Mouse (Mus musculus) left cerebral cortex, postnatal 25 days (tissue): ENCODE data around the gene Lcp2. TPM values are rescaled to one million over a fixed set of nuclear protein-coding genes. Genes with fewer than 3 reads are reported as not detected.

Experiments used
- DNase-seq, 2 experiments: peaks; one replicate each; pipeline ENCODE4 v3.0.0; 2022; ENCODE audit warnings: low spot score in 2 of 2, mixed read lengths in 1 of 2
- intact Hi-C: fragments of 180-260 bp; cut with DNase I; formaldehyde crosslinking; loops from one replicate; pipeline ENCODE4 v1.15.1; 2025
- total RNA-seq, 2 experiments: library from RNA; stranded (reverse); gene quantifications; 2 replicates each; pipeline ENCODE4 v1.2.3; 2021

Lcp2 gene
- 1 to 10 TPM; 3.2 to 5.0 TPM for total RNA-seq

DNA sequence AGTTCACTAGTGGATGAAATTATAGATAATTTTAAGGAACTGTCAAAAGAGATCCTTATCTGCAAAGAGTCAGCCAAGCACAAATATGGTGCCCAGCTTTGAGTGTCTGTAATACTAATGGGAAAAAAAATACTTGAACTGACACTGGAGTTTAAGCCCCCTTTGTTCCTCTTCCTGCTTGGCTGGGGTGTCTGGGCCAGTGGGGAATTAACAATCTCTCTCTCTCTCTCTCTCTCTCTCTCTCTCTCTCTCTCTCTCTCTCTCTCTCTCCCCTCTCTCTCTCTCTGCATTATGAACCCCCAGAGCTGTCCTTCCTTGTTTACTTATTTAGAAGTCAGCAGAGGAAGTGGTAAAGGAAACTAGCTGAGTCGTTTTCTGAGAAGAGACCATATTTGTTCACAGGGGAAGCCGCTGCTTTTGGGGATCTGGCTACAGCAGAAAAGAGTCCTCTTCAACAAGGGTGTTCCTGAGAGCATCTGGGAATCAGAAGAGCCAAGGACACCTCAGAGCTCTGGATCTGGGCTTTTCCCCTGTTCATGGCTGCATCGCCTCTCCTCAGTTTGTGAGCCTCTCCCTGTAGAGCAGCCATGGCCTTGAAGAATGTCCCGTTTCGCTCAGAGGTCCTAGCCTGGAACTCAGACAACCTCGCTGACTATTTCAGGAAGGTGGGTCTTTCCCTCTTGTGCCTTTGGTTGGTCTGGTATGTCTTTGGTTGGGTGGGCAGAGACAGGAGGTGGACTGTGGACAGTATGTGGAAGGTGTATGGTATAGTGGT is at the start of gene Lcp2:
Lcp2 (plus strand) TSS at position 154 of the 775 bp plus-strand sequence.
- no peak for DNase-seq
- intact Hi-C loops: no loop called here

DNA sequence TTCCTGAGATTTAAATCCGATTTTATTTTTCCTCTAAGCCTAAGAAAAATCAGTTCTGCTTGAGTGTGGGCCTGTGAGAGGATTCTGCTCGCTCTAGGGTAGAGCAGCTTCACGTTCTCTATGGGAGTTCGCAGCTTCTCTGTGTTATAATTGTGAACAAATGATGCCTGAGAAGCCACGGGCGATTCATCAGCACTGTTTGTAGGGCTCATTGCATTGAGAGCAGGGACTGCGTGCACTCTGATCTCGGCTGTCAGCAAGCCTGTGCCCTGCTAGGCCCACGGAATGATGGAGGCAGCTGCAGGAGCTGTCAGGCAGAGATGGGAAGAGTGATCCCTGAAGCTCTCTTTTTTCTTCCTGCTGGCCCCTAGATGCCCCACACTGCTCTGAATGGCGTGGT is 48.5 kb upstream of the Lcp2 start:
- intact Hi-C loops: no loop called here
- no peak for DNase-seq

DNA sequence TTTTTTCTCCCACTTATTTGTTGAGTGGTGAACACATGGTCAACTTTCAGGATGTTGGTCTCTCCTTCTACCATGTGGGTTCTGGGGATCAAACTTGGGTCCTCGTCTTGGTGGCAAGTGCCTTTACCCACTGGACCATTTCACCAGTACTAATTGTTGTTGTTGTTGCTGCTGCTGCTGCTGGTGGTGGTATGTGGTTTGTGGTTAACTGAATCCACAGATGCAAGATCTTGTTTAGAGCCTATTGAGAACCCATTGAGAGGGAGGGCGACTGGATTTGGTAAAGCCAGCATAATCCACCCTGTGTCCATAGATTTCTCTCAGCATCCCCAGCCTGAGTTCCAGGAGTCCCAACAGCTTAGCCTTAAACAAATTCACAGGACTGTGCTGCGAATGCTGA is 46.3 kb upstream of the Lcp2 start:
- intact Hi-C loops: loop anchor here (5.0 kb wide), 2 partner anchors 63 to 212 kb away; no protein-coding TSS in a partner anchor
- no peak for DNase-seq

DNA sequence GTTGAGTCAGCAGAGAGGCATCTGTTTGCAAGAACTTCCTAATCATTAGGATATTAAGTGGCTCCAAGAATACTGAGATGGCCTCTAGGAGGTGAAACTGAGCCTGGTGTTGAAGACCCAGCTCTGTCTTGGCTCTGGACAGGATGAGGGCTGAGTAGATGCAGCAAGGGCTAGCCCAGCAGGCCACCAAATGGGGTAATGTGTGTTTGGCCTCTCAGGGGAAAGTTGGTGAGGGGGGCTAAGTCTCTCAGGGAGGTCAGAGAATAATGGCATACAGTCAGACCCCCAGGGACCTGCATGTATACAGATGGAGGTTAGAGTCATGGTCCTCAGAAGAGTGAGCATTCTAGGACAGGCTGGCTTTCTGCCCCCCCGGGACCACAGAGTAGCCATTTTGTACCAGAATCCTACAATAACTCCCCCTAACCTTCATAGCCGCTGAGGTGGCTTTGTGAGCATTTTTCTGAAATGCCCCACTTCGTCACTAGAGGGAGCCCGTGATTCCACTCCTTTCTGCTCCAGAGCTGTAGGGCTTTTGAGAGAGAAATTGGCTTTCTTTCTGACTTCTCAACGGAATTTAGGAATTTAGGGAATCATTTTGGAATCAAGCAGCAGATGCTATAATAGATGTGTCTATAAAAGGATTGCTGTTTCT is 44.7 kb upstream of the Lcp2 start:
- intact Hi-C loops: loop anchor here (2.0 to 5.0 kb wide), 3 partner anchors 65 to 210 kb away; no protein-coding TSS in a partner anchor
- peak; percentile 62 to 65 for DNase-seq

DNA sequence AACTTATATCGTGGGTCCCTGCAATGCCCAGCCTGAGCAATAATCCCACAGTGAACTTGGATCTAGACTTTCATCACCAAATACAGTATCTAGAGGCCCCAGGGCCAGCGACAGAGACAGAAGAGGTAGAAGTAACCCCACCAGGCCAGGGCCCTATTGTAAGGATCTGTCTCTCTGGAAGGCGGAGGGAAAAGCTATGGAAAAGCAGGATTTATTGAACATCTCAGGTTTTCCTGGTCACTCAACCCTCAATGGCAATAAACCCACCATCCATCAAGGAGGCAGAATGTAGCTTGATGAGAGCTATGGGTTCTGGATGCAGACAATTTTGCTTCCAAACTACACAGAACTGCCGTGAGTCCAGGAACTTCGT is 44.1 kb upstream of the Lcp2 start:
- intact Hi-C loops: loop anchor here (2.0 to 5.0 kb wide), 3 partner anchors 65 to 210 kb away; no protein-coding TSS in a partner anchor
- DNase-seq: no peak

DNA sequence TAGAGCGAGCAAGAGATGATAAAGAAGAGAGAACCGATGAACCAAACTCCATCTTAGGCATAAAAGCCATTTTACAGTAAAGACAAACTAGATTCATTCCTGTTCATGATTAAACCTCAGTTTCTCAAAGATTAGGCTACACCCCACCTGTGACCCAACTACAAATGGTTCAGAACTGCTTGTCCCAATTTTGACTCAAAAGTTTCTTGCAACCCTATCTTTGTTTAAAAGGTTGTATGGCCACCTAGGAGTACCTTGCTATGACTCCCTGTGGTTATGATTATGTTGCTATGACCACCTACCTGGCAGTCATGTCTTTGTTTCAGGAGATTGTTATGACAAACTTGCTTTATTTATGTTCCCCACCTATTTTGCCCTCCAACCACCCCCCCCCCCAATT is 39.1 kb upstream of the Lcp2 start:
- intact Hi-C loops: loop anchor here (5.0 kb wide), 2 partner anchors 80 to 275 kb away; no protein-coding TSS in a partner anchor
- no peak for DNase-seq

DNA sequence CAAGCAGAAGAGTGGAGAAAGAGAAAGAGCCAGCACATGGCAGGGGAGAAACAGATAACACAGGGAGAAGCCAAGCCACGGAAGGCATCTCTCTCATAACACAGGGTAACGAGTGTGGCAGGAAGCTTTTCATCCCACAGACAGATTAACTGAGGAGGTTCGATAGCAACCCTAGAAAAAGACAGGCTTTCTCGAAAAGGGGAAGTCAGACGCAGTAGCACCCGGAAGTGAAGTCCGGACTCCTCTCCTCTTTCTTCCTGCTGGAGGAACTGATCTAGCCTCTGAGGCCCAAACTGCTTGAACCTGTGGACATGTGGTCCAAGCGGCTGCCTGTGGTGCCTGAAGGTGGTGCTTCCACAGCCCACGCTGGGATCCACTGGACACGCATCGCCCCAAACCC is 38.5 kb upstream of the Lcp2 start:
- intact Hi-C loops: loop anchor here (5.0 kb wide), 2 partner anchors 81 to 276 kb away; no protein-coding TSS in a partner anchor
- no peak for DNase-seq

DNA sequence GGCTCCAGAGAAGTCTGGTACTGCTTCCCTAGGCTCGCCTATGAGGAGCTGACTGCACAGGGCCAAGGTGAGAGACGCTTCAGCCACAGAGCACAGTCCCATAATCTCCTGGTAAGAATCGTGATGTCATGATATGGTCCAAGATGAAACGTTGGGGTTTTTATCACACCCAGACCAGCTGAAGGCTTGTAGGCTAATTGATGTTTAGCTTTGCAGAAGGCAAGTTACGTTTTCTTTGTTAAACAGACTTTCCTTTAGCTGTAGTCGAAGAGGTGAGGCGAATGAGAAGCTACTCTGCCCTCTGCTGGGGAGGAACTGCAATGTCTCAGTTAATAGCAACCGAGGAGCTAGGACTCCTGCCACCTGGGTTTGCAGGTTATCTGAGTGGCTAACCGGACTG is 38.0 kb upstream of the Lcp2 start:
- intact Hi-C loops: loop anchor here (5.0 kb wide), 2 partner anchors 81 to 276 kb away; no protein-coding TSS in a partner anchor
- DNase-seq: peak; percentile 66 to 74

DNA sequence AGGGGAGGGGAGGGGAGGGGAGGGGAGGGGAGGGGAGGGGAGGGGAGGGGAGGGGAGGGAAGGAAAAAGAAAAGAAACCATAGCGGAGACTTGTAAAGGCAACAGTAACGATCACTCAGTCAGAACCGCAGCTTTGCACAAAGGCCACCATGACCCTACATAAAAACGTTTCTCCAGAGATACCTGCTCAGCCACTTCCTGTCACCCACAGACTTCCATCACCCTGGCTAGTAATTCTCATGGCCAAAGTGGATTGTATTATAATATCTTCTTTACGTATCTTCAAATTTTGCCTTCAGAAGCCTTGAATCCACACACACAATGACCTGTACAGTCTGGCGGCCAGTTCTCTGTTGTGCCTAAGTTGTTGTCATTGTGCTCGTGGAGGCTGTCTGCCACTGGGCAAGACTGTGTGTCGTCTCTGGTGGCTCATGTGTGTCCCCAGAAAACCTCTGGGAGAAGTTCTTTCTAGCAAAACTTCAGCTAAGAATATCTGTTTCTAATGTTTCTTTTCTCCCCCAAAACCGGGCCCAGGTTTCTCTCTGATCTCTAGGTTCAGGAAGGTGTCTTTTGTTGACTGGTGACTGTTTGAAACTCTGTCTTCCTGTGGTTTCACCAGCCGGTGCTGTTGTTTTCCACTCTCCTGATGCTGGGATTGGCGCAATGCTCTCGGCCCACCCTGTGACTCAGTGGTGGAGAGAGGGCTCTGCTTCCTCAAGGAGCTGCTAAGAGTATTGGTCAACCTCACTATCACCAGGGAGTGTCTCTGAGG is 37.2 kb upstream of the Lcp2 start:
- intact Hi-C loops: loop anchor here (5.0 kb wide), 2 partner anchors 82 to 277 kb away; no protein-coding TSS in a partner anchor
- DNase-seq: no peak

DNA sequence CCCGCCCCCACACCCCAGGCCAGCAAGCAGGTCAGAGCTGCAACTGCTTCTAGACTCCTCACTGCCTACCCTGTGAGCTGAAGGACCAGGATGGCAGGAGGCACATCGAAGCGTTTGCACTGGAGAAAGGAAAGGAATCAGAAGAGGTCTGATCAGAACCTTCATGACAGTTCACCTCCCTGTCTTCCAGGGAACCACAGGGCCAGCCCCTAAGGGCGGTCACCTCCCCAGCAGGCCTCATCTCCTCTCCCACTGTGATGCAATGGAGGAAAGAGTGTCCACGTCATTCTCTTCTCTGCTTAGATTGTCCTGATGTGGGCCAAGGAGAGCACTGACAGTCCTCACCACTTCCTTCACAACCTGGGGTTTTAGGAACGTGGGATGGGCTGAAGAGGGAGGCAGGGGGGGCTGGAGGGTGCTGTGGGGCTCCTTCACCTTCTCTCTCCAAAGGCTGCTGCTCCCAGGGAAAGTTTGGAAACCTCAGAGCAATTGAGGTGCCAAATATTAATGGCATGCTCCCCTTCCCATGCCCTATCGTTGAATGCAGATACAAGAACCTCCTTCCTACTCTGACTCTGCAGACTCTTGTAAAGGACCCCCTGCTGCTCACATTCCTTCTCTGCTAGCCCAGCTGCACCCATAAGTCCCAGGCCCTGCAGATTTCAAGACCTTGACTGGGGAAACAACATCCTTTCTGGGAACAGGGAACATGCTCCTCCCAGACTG is 36.4 kb upstream of the Lcp2 start:
- intact Hi-C loops: no loop called here
- no peak for DNase-seq

DNA sequence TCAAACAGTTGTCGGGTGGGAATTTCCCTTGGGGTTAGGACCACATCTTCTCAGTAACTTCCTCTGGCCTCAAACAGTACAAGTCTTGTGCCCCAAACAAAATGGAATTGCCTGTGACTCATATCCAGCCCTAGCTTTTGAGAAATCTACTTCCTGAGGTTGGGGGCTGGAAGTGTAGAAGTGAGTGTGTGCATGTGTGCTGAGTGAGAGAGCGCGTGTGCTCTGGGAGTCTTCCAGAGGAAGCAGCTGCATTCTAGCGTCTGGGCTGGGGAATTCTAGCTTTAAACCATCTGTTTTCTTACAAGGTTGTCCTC is 35.9 kb upstream of the Lcp2 start:
- intact Hi-C loops: no loop called here
- DNase-seq: peak in 1 of 2 experiments; percentile 69

DNA sequence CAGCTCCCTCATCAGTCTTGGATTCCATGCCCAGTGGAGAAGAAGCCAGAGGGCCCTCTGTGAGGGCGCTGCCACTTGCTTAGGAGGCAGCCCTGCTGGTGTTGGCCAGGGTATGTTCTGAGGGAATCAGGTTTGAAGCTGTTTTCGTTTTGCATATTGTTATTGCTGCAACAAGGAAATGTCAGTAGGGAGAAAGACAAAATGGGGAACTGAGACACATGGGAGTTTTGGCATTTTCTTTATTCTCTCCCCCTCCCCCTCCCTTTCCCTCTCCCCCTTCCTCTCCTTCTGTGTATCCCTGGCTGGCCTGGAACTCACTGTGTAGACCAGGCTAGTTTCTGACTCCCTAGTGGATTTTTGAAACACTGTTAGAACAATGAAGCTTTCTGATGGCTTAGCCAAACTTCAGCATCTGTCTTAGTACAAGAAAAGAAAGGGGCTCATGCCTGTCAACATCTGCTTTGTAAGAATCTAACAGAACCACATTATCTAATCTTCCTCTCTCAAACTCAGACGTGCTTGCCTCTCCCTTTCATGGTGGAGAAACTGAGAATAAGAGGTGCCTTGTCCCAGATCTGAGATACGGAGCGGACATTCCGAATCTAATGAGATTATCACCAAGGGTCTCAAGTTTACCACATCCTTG is 34.6 kb upstream of the Lcp2 start:
- intact Hi-C loops: no loop called here

DNA sequence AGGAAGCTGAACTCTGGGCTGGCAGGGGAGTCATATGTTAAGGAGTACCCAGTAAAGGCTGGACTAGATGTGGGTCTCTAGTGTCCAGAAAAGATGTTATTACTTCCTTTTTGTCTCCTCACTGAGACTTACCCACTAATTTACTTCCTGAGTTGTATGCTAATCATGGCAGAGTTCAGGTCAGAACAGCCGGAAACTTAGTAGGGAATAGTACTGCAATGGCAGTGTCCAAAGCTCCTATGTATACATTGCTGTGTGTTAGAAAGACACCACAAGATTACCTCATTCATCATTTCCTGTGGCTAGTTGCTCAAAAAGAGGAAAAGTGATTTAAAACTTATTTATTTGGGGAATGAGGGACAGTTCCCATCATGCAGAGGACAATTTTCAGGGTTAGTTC is 21.6 kb upstream of the Lcp2 start:
- intact Hi-C loops: no loop called here
- DNase-seq: no peak

More for the DNA sequence above, 34.6 kb upstream of the Lcp2 start:
- no peak for DNase-seq

DNA sequence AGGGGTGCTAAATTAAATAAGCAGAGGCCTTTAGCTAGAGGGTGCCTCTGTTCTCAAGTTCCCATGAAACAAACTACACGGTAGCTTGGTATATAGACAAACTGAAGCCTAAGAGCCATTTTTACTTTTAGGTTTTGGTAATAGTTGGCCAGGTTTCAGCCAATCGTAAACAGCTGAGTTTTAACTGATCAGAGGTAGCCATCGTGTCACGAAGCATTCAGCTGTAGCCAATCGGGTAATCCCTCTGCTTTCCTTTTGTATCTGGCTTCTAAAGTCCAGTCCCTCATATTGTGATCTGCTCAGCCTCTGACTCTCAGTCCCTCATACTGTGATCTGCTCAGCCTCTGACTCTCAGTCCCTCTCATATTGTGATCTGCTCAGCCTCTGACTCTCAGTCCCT is 17.1 kb upstream of the Lcp2 start:
- intact Hi-C loops: no loop called here
- no peak for DNase-seq

DNA sequence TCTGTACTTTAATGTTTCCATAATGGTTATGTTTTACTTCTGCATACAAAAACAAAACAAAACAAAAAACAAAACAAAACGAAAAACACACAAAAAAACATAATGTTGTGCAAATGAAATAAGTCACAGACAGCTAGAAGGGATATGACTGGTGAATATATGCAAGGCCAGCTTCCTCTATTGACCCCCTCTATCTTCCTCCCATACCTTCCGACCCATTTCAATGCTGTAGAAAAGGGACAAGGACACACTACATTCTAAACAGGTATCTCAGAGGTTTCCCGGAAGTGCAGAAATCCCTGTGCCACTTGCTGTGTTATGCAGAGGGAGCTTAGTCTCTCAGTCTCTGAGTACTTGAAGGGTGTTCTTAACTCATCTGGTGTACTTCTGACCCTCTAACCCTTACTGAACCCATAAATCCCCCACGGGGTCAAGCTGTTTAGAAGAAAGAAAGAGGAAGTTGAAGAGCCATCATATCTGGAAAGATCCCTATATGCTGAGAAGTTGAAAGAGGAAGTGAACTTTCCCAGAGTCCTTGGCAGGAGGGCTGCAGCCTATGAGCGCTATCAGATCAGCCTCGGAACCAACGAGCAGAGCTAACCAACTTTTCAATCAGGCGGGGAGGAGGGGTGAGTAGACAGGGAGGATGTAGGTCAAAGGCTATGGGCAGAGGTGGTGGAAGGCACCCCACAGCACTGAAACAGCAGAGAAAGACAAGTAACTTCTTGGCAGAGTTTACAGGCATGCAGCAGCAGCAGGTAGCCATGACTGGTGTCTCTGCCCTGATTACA is 15.5 kb upstream of the Lcp2 start:
- DNase-seq: peak in 1 of 2 experiments; percentile 18
- intact Hi-C loops: no loop called here

DNA sequence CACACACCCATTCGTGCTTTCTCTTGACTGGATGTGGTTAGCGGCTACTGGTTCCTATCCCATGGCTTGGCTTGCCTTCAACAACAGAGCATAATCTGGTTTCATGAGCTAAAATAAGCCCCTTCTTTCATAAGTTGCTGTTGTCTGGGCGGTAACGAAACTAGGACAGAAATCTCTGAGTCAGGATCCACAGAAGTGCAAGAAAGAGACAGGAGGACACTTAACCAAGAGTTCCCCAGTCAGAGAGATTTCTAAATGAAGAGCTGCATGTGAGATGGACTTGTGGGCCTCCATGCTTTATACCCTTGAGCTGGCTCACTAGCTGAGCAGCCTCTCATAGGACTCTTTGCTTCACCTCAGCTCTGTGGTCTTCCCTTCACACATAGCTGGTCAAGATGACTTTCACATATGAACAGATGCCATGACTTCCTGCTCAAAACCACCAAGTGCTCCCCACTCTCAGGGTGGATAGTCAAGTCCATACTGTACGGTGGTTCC is 12.7 kb upstream of the Lcp2 start:
- DNase-seq: peak in 1 of 2 experiments; percentile 87
- intact Hi-C loops: no loop called here

DNA sequence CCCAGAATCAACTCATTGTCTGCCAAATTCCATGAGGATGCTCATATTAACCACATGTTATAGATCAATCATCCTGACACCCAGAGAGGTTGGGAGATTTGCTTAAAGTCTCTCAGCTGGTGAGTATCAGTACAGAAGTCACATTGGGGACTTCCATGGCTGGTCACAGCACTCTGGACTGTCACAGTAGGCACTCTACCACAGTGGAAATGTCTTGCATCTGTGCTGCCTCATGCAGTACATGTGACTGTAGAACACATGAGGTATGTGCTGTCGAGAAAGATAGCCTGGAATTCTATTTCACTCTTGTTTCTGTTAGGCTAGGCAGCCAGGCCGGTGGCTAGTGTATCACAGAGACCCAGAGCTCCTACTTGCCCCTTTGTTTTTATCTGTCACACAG is 11.9 kb upstream of the Lcp2 start:
- intact Hi-C loops: no loop called here

More for the DNA sequence above, 11.9 kb upstream of the Lcp2 start:
- no peak for DNase-seq
